Mouse (Mus musculus) urinary bladder, postnatal 25 days (tissue): ENCODE results near the gene Spata9.

ENCODE experiments used
- DNase-seq: peaks from one replicate; pipeline ENCODE4 v3.0.0; 2022; ENCODE audit warnings: low spot score

The Spata9 gene

GRCm38 (mm10) chr13:75992169-75993028 is 25.4 kb downstream of the Spata9 start:
- DNase-seq, result no peak

GRCm38 (mm10) chr13:76003272-76003671 is 36.3 kb downstream of the Spata9 start:
- no peak for DNase-seq

- no peak for DNase-seq
These were observed 47.6 kb downstream of the Spata9 start for GRCm38 (mm10) chr13:76014511-76014910.

GRCm38 (mm10) chr13:76017465-76017864 is 50.5 kb downstream of the Spata9 start:
- DNase-seq, result no peak

GRCm38 (mm10) chr13:76017974-76018843 is 51.3 kb downstream of the Spata9 start, which contains the start of gene Rfesd:
TSS of gene Rfesd (minus strand) at chr13:76018719.
- peak; percentile 95 for DNase-seq

- no peak for DNase-seq
These were observed 52.0 kb downstream of the Spata9 start for GRCm38 (mm10) chr13:76018844-76019400.

- DNase-seq, result no peak
These were observed 54.8 kb downstream of the Spata9 start for GRCm38 (mm10) chr13:76021782-76022181.

GRCm38 (mm10) chr13:76024588-76024987 is 57.6 kb downstream of the Spata9 start:
- DNase-seq, result no peak

GRCm38 (mm10) chr13:76042455-76042854 is 75.5 kb downstream of the Spata9 start:
- DNase-seq, result no peak

GRCm38 (mm10) chr13:76044971-76045370 is 78.0 kb downstream of the Spata9 start:
- DNase-seq, result no peak
